Mouse (Mus musculus): ENCODE measurements around the gene Hebp2. TPM values are rescaled to one million over a fixed set of nuclear protein-coding genes. Genes with fewer than 3 reads are reported as not detected.

The Hebp2 gene
- polyA plus RNA-seq, 1 experiment from 2014 or later, result 21.4 TPM

Other genes starting within 250 kb of the Hebp2 start
- gene Nhsl1, start 227.1 kb downstream of the Hebp2 start, polyA plus RNA-seq (2015; fragmentation: Nextera tagmentation; extraction: Ambion mirVana), result 8.1 and 8.2 TPM in 2 replicates
- gene Arfgef3, start 197.9 kb upstream of the Hebp2 start, polyA plus RNA-seq (2015; fragmentation: Nextera tagmentation; extraction: Ambion mirVana), result 0.44 and 0.52 TPM in 2 replicates
- gene Gm4922, start 240.7 kb upstream of the Hebp2 start, polyA plus RNA-seq (2015; fragmentation: Nextera tagmentation; extraction: Ambion mirVana), result not detected in 2 replicates